Mouse (Mus musculus) spleen, adult 10 weeks (tissue): ENCODE data around the gene Gm10037. TPM values are rescaled to one million over a fixed set of nuclear protein-coding genes. Genes with fewer than 3 reads are reported as not detected.

Experiments used
- polyA plus RNA-seq: library from polyadenylated mRNA; stranded (reverse); fragments of 350-450 nt; fragmentation: Illumina TruSeq; extraction: RNeasy Lipid Tissue Mini Kit (QIAGEN cat#74804); gene quantifications from one replicate; pipeline ENCODE4 v1.2.3, GENCODE M21; 2015; ENCODE audit warnings: low replicate concordance; ENCODE audit not compliant: insufficient read depth

Gm10037 gene
- 5.2 TPM for polyA plus RNA-seq

DNA sequence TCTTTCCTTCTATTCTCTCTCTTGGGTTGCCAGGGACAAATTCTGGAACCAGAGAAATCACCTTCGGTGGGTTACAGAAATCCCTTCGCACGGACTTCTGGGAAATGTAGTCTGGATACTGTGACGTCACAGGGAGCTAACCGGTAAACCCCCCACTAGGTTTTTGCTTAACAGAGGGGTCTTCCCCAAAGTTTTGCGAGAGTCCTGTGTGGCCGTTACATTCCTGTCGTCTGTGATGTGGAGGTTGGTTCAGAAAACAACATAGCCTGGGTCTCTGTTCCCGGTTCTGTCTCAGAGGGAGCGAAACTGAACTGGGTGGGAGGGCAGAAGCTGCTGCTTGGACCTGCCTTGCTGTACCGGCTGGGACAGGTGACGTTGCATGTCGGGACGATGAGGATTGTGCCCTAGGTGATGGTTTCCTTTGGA lies at the start of gene Gm10037:
Gm10037 (plus strand) TSS at position 196 of the 426 bp plus-strand sequence.

DNA sequence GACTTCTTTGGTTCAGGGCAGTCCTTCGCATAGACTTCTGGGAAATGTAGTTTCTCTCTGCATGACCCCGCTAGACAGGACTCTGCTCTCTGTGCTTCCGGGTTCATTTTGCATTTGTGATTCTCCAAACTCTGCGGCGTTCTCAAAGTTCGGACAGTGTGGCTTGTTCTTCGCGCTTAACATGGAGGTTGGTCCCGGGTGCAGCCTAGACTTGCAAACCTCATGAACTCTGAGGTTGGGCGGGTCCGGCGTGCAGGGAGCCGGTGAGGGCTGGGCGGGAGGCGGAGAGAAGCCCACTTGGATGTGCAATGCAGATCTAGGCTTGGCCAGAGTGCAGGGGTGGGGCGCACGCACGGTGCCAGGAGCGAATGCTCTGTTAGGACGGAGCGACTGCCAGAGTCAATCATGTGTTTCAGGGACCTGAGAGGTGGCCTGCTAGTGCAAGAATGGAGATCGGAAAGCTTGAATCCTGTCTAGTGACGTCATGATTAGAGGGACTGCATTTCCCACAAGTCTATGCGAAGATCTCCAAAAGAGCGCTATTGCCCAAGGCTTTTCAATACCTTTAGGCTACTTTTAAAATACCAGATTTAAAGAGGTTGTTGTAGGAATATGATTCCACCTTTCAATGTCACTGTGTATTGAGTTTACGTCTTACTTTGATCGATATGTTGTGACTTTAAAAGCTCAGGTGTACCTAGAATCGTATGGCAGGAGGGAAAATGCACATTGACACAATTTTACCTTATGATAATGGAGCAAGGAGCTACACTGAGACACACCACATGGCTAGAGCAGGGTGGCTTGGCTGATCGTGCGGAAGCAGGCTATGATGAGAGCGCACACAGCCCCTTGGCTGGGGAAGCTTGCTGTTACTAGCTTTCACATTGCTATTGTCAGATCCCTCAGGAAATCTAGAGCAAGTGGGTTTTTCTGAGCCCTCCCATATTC lies 16.9 kb upstream of the Gm10037 start, which contains the start of gene Zfp273:
Zfp273 (plus strand) TSS at position 31 of the 951 bp plus-strand sequence.

DNA sequence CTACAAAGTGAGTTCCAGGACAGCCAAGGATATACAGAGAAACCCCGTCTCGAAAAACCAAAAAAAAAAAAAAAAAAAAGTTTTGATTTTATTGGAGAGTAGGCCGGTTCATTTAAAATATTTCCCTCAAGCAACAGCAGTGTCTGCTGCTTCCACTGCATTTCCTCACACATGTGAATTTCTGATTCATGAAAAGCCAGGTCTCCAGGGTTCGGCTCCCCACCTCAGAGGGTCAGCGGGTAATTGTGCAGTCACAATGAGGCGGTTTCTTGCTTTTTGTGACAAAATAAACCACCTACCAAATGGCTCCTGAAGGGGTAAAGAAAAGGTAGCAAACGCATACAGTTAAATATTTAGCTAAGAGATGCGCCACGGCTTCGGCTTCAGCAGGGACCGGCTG lies 32.1 kb downstream of the Gm10037 start, which contains the start of gene BC048507:
BC048507 (plus strand) TSS at position 301 of the 400 bp plus-strand sequence.

Other genes with a start within 250 kb of the Gm10037 start
- 21.6 TPM for gene Zfp729b, start 221.4 kb upstream of the Gm10037 start, polyA plus RNA-seq
- not detected for gene Gm49345, start 193.3 kb upstream of the Gm10037 start, polyA plus RNA-seq
- 19.4 TPM for gene Zfp729a, start 193.3 kb upstream of the Gm10037 start, polyA plus RNA-seq
- 21.3 TPM for gene Zfp738, start 144.0 kb upstream of the Gm10037 start, polyA plus RNA-seq
- 22.6 TPM for gene Zfp65, start 101.9 kb upstream of the Gm10037 start, polyA plus RNA-seq
- gene Zfp85, start 75.9 kb upstream of the Gm10037 start, polyA plus RNA-seq, result 14.7 TPM
- 5.3 TPM for gene Zfp493, start 51.4 kb upstream of the Gm10037 start, polyA plus RNA-seq
- 13.7 TPM for gene Zfp273, start 17.4 kb upstream of the Gm10037 start, polyA plus RNA-seq
- gene BC048507, start 32.2 kb downstream of the Gm10037 start, polyA plus RNA-seq, result not detected